Mouse (Mus musculus) gastrocnemius, adult 18-20 months (tissue): ENCODE measurements around the gene Fkbp10. TPM values are rescaled to one million over a fixed set of nuclear protein-coding genes. Genes with fewer than 3 reads are reported as not detected.
A peak's percentile ranks its signal among the peaks of the same experiment; 100 is the strongest.

ENCODE experiments used
- DNase-seq: peaks from one replicate; pipeline ENCODE4 v3.0.0; 2021; ENCODE audit warnings: low spot score
- microRNA-seq: library from miRNA; unstranded; fragments of <30 nt; microRNA quantifications from one replicate; pipeline ENCODE4 v1.2.0, GENCODE M21; 2021
- total RNA-seq, 2 experiments: library from RNA; stranded (reverse); gene quantifications; 2 replicates each; pipeline ENCODE4 v1.2.3; 2021

The Fkbp10 gene
- total RNA-seq, 2 experiments from 2014 or later: 1.9 to 2.6 TPM

DNA sequence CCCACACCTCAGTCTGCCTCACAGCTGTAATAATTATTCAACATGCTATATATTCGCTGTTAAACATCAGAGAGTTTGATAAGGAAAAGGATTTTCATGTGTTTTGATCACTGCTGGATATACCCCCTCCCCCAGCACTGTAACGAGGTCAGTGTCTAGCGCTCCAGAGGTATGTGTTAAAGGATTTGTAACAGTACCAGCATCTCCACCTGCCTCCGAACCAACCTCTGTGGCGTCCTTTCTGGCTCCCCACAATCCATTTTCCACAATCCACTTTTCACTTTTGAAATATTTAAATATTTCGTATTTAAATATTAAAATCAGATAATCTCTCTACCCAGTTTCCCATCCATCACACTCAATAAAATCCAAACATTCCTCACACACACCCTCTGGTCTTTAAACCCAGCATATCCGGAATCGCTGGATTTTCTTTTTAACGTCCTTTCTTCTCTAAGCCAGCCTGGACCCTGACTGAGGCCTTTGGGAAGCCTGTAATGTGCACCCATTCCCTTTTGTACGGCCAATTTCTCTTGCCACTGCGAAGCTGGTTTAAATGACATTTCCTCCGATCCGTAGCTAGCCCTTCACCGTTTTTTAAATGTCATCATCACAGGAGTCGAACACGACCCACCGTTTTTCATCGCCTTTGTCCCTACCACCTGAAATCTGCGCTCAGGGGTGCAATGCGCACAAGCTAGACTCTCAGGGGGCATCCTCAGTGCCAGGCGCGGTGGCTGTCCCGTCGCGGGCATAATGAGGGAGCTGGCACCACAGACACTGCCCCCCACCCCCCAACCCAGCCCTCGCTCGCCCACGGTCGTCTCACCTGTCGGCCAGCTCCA, 56.1 kb downstream of the Fkbp10 start:
- DNase-seq: no peak

DNA sequence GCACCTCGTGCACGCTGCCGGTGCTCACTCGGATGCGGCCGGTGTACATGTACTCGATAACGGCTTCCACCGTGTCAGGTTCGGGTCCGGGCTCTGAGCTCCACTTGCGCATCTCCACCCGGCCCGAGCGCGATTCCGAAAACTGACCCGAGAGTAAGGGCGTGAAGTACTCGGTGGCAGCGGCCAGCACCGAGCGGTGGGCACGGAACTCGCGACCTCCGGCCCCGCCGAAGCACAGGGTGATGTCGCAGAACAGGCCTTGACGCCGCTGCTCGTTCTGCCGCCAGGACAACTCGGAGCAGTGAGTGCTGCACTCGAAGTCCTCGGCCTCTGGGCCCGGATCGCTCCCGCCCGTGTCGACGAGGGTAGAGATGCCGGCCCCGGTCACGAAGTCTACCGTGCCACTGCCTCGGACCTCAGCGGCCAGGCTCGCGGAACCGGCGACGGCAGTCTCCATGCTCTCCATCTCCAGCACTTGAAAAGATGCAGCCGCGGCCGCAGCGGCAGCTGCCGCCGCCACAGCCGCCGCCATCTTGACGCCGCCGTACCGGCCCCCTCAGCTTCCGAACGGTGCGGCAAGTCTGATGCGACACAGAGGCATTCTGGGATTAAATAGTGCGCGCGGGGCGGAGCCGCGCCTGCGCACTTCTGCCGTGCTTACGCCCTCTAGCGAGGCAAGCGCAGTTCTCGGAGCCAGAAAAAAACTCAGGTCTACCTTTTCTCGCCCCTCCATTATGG, 56.9 kb downstream of the Fkbp10 start, which contains the start of gene Klhl11:
Klhl11 (minus strand) TSS at position 545 of the 738 bp plus-strand sequence.
- DNase-seq: peak; percentile 89

DNA sequence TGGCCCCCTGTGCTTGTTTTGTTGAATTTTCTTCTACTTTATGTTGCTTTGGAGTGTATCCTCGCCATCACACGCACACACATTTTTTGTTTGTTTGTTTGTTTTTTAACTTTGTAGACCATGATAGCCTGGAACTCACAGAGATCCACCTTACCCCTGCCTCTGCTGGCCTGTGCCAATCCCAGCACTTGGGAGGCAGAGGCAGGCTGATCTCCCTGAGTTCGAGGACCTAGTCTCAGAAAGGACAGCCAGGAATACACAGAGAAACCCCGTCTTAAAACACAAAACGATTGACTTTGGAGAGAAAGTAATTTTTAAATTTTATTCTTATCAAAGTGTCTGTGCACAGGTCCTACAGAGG, 57.4 kb downstream of the Fkbp10 start:
- DNase-seq: no peak

Small RNAs within 50 kb of the gene (microRNA-seq; reads per million reads assigned to microRNA genes)
- not detected for gene Gm27374

Other genes with a start within 250 kb of the Fkbp10 start
- gene Krt9, start 222.5 kb upstream of the Fkbp10 start, total RNA-seq: not detected
- gene Krt14, start 208.1 kb upstream of the Fkbp10 start, total RNA-seq: not detected
- gene Krt16, start 166.8 kb upstream of the Fkbp10 start, total RNA-seq: not detected
- gene Krt17, start 154.7 kb upstream of the Fkbp10 start, total RNA-seq: under 1 TPM in 1 of 2 experiments, not detected in 1; 0.14 TPM
- gene Krt42, start 145.8 kb upstream of the Fkbp10 start, total RNA-seq: not detected
- gene Eif1, start 95.8 kb upstream of the Fkbp10 start, total RNA-seq: 1,000 to 10,000 TPM; 1,490 to 1,592 TPM
- gene Gast, start 81.3 kb upstream of the Fkbp10 start, total RNA-seq: not detected
- gene Hap1, start 59.6 kb upstream of the Fkbp10 start, total RNA-seq: under 1 TPM; 0.26 to 0.53 TPM
- gene Jup, start 17.9 kb upstream of the Fkbp10 start, total RNA-seq: 10 to 100 TPM; 73.4 to 81.3 TPM
- 1 to 10 TPM; 1.6 to 3.2 TPM for gene P3h4, start 861 bp upstream of the Fkbp10 start, total RNA-seq
- 1 to 10 TPM; 7.7 to 8.3 TPM for gene Nt5c3b, start 26.1 kb downstream of the Fkbp10 start, total RNA-seq
- under 1 TPM; 0.25 to 0.28 TPM for gene Klhl10, start 26.2 kb downstream of the Fkbp10 start, total RNA-seq
- gene Klhl11, start 57.0 kb downstream of the Fkbp10 start, total RNA-seq: 1 to 10 TPM; 2.7 to 4.2 TPM
- gene Acly, start 112.3 kb downstream of the Fkbp10 start, total RNA-seq: 10 to 100 TPM in 1 of 2 experiments, 1 to 10 TPM in 1; 9.5 to 12.2 TPM
- gene Ttc25, start 129.9 kb downstream of the Fkbp10 start, total RNA-seq: under 1 TPM; 0.33 to 0.48 TPM
- gene Cnp, start 159.2 kb downstream of the Fkbp10 start, total RNA-seq: 1 to 10 TPM; 3.8 to 5.0 TPM
- gene Nkiras2, start 203.5 kb downstream of the Fkbp10 start, total RNA-seq: 10 to 100 TPM; 16.6 to 17.4 TPM
- gene Dnajc7, start 204.5 kb downstream of the Fkbp10 start, total RNA-seq: 100 to 1,000 TPM in 1 of 2 experiments, 10 to 100 TPM in 1; 81.1 to 111 TPM